Mouse (Mus musculus): ENCODE measurements around the gene Oaz2. TPM values are rescaled to one million over a fixed set of nuclear protein-coding genes. Genes with fewer than 3 reads are reported as not detected.

The Oaz2 gene
- polyA plus RNA-seq, 1 experiment, result 52.7 TPM

- Histone ChIP-seq H3K27ac (replicated peaks; ENCODE audit: low read depth, low read length) (no peak overlapping the region), H3K4me3 (ENCODE audit: insufficient read depth, low read depth, low read length) (no peak overlapping the region), H3K4me1 (ENCODE audit: control insufficient read depth, insufficient read depth, insufficient read length, low read length) (no peaks in the 10 kb centered on the region)
Observed at GRCm38 (mm10) chr9:65734931-65735330, 67.1 kb downstream of the Oaz2 start.

Other genes with a start within 250 kb of the Oaz2 start
- not detected in 2 replicates for gene Slc51b, start 245.0 kb upstream of the Oaz2 start, polyA plus RNA-seq (2012; ENCODE audit: insufficient read depth, insufficient read length, missing spikeins)
- gene Mtfmt, start 232.2 kb upstream of the Oaz2 start, polyA plus RNA-seq (2012; ENCODE audit: insufficient read depth, insufficient read length, missing spikeins), result 10.1 and 15.0 TPM in 2 replicates
- 50.0 and 57.1 TPM in 2 replicates for gene Spg21, start 207.1 kb upstream of the Oaz2 start, polyA plus RNA-seq (2012; ENCODE audit: insufficient read depth, insufficient read length, missing spikeins)
- gene Ankdd1a, start 147.8 kb upstream of the Oaz2 start, polyA plus RNA-seq (2012; ENCODE audit: insufficient read depth, insufficient read length, missing spikeins), result not detected in 2 replicates
- 6.2 and 7.5 TPM in 2 replicates for gene Plekho2, start 88.0 kb upstream of the Oaz2 start, polyA plus RNA-seq (2012; ENCODE audit: insufficient read depth, insufficient read length, missing spikeins)
- not detected in 2 replicates for gene Pif1, start 80.8 kb upstream of the Oaz2 start, polyA plus RNA-seq (2012; ENCODE audit: insufficient read depth, insufficient read length, missing spikeins)
- 72.4 and 81.8 TPM in 2 replicates for gene Rbpms2, start 38.4 kb upstream of the Oaz2 start, polyA plus RNA-seq (2012; ENCODE audit: insufficient read depth, insufficient read length, missing spikeins)
- gene Zfp609, start 159.6 kb downstream of the Oaz2 start, polyA plus RNA-seq (2012; ENCODE audit: insufficient read depth, insufficient read length, missing spikeins), result 8.8 and 12.2 TPM in 2 replicates
- not detected in 2 replicates for gene Pclaf, start 222.2 kb downstream of the Oaz2 start, polyA plus RNA-seq (2012; ENCODE audit: insufficient read depth, insufficient read length, missing spikeins)
- 16.4 and 18.9 TPM in 2 replicates for gene Trip4, start 240.8 kb downstream of the Oaz2 start, polyA plus RNA-seq (2012; ENCODE audit: insufficient read depth, insufficient read length, missing spikeins)
- gene Csnk1g1, start 240.9 kb downstream of the Oaz2 start, polyA plus RNA-seq (2012; ENCODE audit: insufficient read depth, insufficient read length, missing spikeins), result 3.8 and 6.7 TPM in 2 replicates

All from brown adipose tissue, adult 24 weeks (tissue).